Mouse (Mus musculus): ENCODE data around the gene Klhl21. TPM values are rescaled to one million over a fixed set of nuclear protein-coding genes. Genes with fewer than 3 reads are reported as not detected.
"Not testable (repeated sequence)": the region's sequence is repeated elsewhere in the genome, so short reads cannot be mapped to it uniquely, and the experiment has no call there.

Gene Klhl21
- total and polyA plus RNA-seq, 2 experiments from 2014 or later = 4.8 to 12.3 TPM

DNA sequence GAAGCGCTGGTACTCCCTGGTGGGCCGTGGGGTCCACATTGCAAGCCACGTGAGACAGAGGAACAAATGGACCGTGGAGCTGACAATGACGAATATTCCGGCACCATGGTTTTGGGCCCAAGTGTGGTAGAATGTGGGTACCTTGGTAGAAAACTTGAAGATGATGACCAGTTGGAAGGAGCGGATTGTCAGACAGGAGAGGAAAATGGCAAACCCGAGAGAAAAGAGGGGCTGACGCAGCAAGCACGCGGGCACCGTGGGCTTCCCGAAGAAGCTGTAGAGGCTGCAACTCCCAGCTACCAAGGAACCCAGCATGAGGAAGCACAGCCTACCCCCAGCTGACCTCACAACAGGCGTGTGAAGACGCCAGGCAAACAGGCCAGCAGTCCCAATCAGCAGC is 19.9 kb downstream of the Klhl21 start:
- Histone ChIP-seq H3K4me3 (ENCODE audit: low read length) (peak overlapping the region; percentile 68), H3K4me1 (ENCODE audit: insufficient read depth, low read length) (peaks cover 25% of the 10 kb centered on the region), H3K36me3 (ENCODE audit: insufficient read depth, low read length) (no peaks in the 10 kb centered on the region), H3K9ac (replicated peaks; ENCODE audit: low read length) (peak overlapping the region; percentile 50; the same call in 1 of the 2 replicates), H3K27ac (peak overlapping the region; percentile 68; the same call in 1 of the 2 replicates), H3K9me3 (ENCODE audit: low read length) (no peaks in the 10 kb centered on the region), H3K27me3 (ENCODE audit: insufficient read depth, low read length) (no peaks in the 10 kb centered on the region), H3K4me2 (ENCODE audit: low read depth, low read length) (peak overlapping the region; percentile 96)
- 53% methylated on average over 15 of the region's 15 CpGs for WGBS
- DNase-seq (ENCODE audit: low spot score) (no peak), ATAC-seq (no peak)
- no peak for TF ChIP-seq CTCF (IDR thresholded peaks at IDR 0.05; ENCODE audit: low read depth)

- TF ChIP-seq CTCF (IDR thresholded peaks at IDR 0.05; ENCODE audit: low read depth) = peak; percentile 56
- Histone ChIP-seq H3K4me1 (ENCODE audit: insufficient read depth, low read length) (peaks cover 25% of the 10 kb centered on the region), H3K4me3 (ENCODE audit: low read length) (no peak overlapping the region; the same call in 1 of the 2 replicates), H3K4me2 (ENCODE audit: low read depth, low read length) (peak overlapping the region; percentile 96), H3K9me3 (ENCODE audit: low read length) (no peaks in the 10 kb centered on the region), H3K27me3 (ENCODE audit: insufficient read depth, low read length) (no peaks in the 10 kb centered on the region), H3K9ac (replicated peaks; ENCODE audit: low read length) (no peak overlapping the region), H3K27ac (no peak overlapping the region), H3K36me3 (ENCODE audit: insufficient read depth, low read length) (no peaks in the 10 kb centered on the region)
- no peak for DNase-seq (ENCODE audit: low spot score)
- WGBS = 34% methylated on average over 5 of the region's 5 CpGs
- no peak for ATAC-seq
Measured at GRCm38 (mm10) chr4:152029087-152029486, 20.5 kb downstream of the Klhl21 start.

GRCm38 (mm10) chr4:152029997-152030396 is 21.4 kb downstream of the Klhl21 start:
- TF ChIP-seq CTCF (IDR thresholded peaks at IDR 0.05; ENCODE audit: low read depth) = peak; percentile 42
- DNase-seq (ENCODE audit: low spot score) (peak; percentile 66), ATAC-seq (no peak)
- Histone ChIP-seq H3K4me3 (ENCODE audit: low read length) (no peak overlapping the region), H3K4me2 (ENCODE audit: low read depth, low read length) (peak overlapping the region; percentile 30), H3K36me3 (ENCODE audit: insufficient read depth, low read length) (no peaks in the 10 kb centered on the region), H3K9me3 (ENCODE audit: low read length) (no peaks in the 10 kb centered on the region), H3K27ac (no peak overlapping the region), H3K9ac (replicated peaks; ENCODE audit: low read length) (no peak overlapping the region), H3K27me3 (ENCODE audit: insufficient read depth, low read length) (no peaks in the 10 kb centered on the region), H3K4me1 (ENCODE audit: insufficient read depth, low read length) (peaks cover 25% of the 10 kb centered on the region)
- 36% methylated on average over 4 of the region's 4 CpGs for WGBS

DNA sequence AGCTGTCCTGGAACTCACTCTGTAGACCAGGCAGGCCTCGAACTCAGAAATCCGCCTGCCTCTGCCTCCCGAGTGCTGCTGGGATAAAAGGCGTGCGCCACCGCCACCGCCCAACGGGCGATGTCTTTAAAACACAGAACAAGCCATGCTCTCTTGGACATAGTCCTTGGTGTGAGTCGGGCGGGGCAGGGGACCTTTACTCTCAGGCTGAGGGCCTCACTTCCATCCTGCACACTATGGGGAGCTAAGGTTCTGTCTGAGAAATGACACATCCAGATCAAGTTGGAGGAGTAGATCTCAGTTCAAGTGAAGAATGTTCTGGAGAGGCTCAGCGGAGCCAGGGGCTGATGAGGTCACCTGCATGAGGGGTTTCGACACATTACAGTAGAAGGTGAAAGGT is 24.3 kb downstream of the Klhl21 start:
- Histone ChIP-seq H3K27ac (no peak overlapping the region), H3K9ac (replicated peaks; ENCODE audit: low read length) (no peak overlapping the region), H3K27me3 (ENCODE audit: insufficient read depth, low read length) (no peaks in the 10 kb centered on the region), H3K4me3 (ENCODE audit: low read length) (no peak overlapping the region), H3K4me2 (ENCODE audit: low read depth, low read length) (no peak overlapping the region), H3K36me3 (ENCODE audit: insufficient read depth, low read length) (no peaks in the 10 kb centered on the region), H3K4me1 (ENCODE audit: insufficient read depth, low read length) (peaks cover 9% of the 10 kb centered on the region), H3K9me3 (ENCODE audit: low read length) (no peaks in the 10 kb centered on the region)
- TF ChIP-seq CTCF (IDR thresholded peaks at IDR 0.05; ENCODE audit: low read depth) = no peak
- DNase-seq (ENCODE audit: low spot score) (no peak), ATAC-seq (no peak)
- WGBS = 90% methylated on average over 13 of the region's 13 CpGs

DNA sequence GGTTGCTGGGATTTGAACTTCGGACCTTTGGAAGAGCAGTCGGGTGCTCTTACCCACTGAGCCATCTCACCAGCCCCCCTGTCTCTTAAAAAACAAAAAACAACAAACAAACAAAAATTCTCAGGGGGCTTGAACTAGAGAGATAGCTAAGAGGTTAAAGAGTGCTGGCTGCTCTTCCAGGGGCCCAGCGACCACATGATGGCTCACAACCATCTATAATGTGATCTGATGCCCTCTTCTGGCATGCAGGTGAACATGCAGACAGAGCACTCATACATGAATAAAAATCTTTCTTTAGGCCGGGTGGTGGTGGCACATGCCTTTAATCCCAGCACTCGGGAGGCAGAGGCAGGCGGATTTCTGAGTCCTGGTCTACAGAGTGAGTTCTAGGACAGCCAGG is 27.9 kb downstream of the Klhl21 start:
- DNase-seq (ENCODE audit: low spot score); H3K36me3 ChIP-seq (ENCODE audit: insufficient read depth, low read length); H3K9ac ChIP-seq (replicated peaks; ENCODE audit: low read length); ATAC-seq; H3K4me1 ChIP-seq (ENCODE audit: insufficient read depth, low read length); H3K4me2 ChIP-seq (ENCODE audit: low read depth, low read length); H3K27ac ChIP-seq; H3K9me3 ChIP-seq (ENCODE audit: low read length); H3K27me3 ChIP-seq (ENCODE audit: insufficient read depth, low read length); H3K4me3 ChIP-seq (ENCODE audit: low read length): not testable (repeated sequence)
- peak; percentile 40; the same call in 1 of the 2 replicates for TF ChIP-seq CTCF (IDR thresholded peaks at IDR 0.05; ENCODE audit: low read depth)
- 89% methylated on average over 6 of the region's 6 CpGs for WGBS

DNA sequence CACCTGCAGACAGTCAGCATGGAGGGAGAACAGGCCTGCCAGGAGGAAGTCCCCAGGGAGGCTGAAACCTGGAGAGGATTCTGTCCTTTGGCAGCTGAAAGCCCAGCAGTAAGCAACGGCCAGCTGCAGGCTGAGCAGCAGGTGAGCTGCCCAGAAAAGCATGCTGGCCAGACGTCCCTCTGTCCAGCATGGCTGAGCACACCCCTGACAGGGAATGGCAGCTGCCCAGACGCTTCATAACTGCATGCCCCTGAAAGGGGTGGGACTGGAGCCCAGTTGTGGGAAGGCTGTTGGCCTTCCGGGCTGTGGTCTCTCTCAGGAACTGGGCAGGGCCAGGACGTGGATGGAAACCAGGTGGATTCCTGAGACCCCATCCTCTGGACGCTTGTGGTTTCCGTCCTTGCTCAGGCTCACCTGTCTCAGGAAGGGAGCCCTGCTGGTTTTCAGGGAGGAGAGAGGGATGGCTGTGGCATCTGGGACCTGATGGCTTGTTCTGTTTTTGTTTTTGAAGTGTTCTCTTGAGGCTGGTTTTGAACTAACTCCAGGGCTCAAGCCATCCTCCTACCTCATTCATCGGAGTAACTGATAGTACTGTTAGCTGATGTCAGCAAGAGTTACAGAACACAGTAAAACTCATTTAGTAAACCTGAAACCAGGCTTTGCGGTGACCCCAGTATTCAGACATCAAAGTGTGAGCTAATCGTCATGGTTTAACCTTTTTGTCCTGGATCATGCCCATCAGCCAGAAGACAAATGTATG is 29.8 kb downstream of the Klhl21 start, which contains the start of gene Tas1r1:
Tas1r1 (minus strand) TSS at position 344 of the 760 bp plus-strand sequence.
- WGBS = 49% methylated on average over 10 of the region's 10 CpGs
- Histone ChIP-seq H3K4me3 (ENCODE audit: low read length) (peak within 1 kb of the TSS; percentile 80), H3K4me1 (ENCODE audit: insufficient read depth, low read length) (peaks cover 7% of the 10 kb centered on the region; the same call in 1 of the 2 replicates), H3K36me3 (ENCODE audit: insufficient read depth, low read length) (peaks cover 25% of the 10 kb centered on the region), H3K9me3 (ENCODE audit: low read length) (no peaks in the 10 kb centered on the region), H3K4me2 (ENCODE audit: low read depth, low read length) (peak within 1 kb of the TSS; percentile 86), H3K27me3 (ENCODE audit: insufficient read depth, low read length) (no peaks in the 10 kb centered on the region), H3K9ac (replicated peaks; ENCODE audit: low read length) (peak within 1 kb of the TSS; percentile 70), H3K27ac (peak within 1 kb of the TSS; percentile 17; the same call in 1 of the 2 replicates)
- peak; percentile 21 for DNase-seq (ENCODE audit: low spot score)
- no peak for ATAC-seq
- TF ChIP-seq CTCF (IDR thresholded peaks at IDR 0.05; ENCODE audit: low read depth) = no peak
